Mouse (Mus musculus): ENCODE data around the gene Naa25. TPM values are rescaled to one million over a fixed set of nuclear protein-coding genes. Genes with fewer than 3 reads are reported as not detected.
A peak's percentile ranks its signal among the peaks of the same experiment; 100 is the strongest.

Gene Naa25
- polyA plus RNA-seq, 1 experiment from 2014 or later = 42.7 TPM

- Histone ChIP-seq H3K9ac (peak overlapping the region; percentile 83), H3K4me2 (peak overlapping the region; percentile 93), H3K9me3 (replicated peaks) (0 out of 2 replicates have a peak, but pooled peaks cover 3% of the 10 kb centered on the region), H3K27ac (0 out of 2 replicates have a peak overlapping the region, but pooled peaks have one; percentile 89), H3K4me3 (peak overlapping the region; percentile 73), H3K4me1 (peaks cover 34% of the 10 kb centered on the region), H3K36me3 (peaks cover 29% of the 10 kb centered on the region), H3K27me3 (replicated peaks) (no peaks in the 10 kb centered on the region)
- no peak for ATAC-seq
- WGBS (ENCODE audit: insufficient replicate concordance) = 61% methylated on average over 10 of the region's 10 CpGs
Observed at GRCm38 (mm10) chr5:121383857-121384756, 13.6 kb upstream of the Naa25 start.

- Histone ChIP-seq H3K27me3 (replicated peaks) (no peaks in the 10 kb centered on the region; the same call in 1 of the 2 replicates), H3K27ac (peak overlapping the region; percentile 89), H3K36me3 (peaks cover 22% of the 10 kb centered on the region), H3K4me2 (peak overlapping the region; percentile 93), H3K4me3 (peak overlapping the region; percentile 73), H3K9me3 (replicated peaks) (0 out of 2 replicates have a peak, but pooled peaks cover 3% of the 10 kb centered on the region), H3K9ac (peak overlapping the region; percentile 83), H3K4me1 (peaks cover 42% of the 10 kb centered on the region)
- WGBS (ENCODE audit: insufficient replicate concordance) = 2% methylated on average over 38 of the region's 47 CpGs
- ATAC-seq = peak; percentile 44
Observed at GRCm38 (mm10) chr5:121384757-121385460, 12.8 kb upstream of the Naa25 start.

- H3K4me2 ChIP-seq = peak within 1 kb of the TSS; percentile 93
- 0 out of 2 replicates have a peak, but pooled peaks cover 3% of the 10 kb centered on the region for H3K9me3 ChIP-seq (replicated peaks)
- peak; percentile 90 for ATAC-seq
- H3K27ac ChIP-seq = peak within 1 kb of the TSS; percentile 89
- peaks cover 17% of the 10 kb centered on the region for H3K36me3 ChIP-seq
- H3K4me3 ChIP-seq = peak within 1 kb of the TSS; percentile 73
- no peaks in the 10 kb centered on the region; the same call in 1 of the 2 replicates for H3K27me3 ChIP-seq (replicated peaks)
- peaks cover 44% of the 10 kb centered on the region for H3K4me1 ChIP-seq
- under 1% methylated on average over 32 of the region's 45 CpGs for WGBS (ENCODE audit: insufficient replicate concordance)
- H3K9ac ChIP-seq = peak within 1 kb of the TSS; percentile 83
Observed at GRCm38 (mm10) chr5:121385461-121386119, 12.1 kb upstream of the Naa25 start, which contains the start of gene Trafd1. TSS of gene Trafd1 (minus strand) at chr5:121385632.

- no peak for ATAC-seq
- WGBS (ENCODE audit: insufficient replicate concordance) = 37% methylated on average over 22 of the region's 22 CpGs
- H3K4me3 ChIP-seq = peak overlapping the region; percentile 73
- peaks cover 44% of the 10 kb centered on the region for H3K4me1 ChIP-seq
- H3K9ac ChIP-seq = peak overlapping the region; percentile 83; the same call in 1 of the 2 replicates
- H3K9me3 ChIP-seq (replicated peaks) = no peaks in the 10 kb centered on the region
- H3K4me2 ChIP-seq = peak overlapping the region; percentile 93
- H3K27me3 ChIP-seq (replicated peaks) = no peaks in the 10 kb centered on the region; the same call in 1 of the 2 replicates
- peak overlapping the region; percentile 89 for H3K27ac ChIP-seq
- H3K36me3 ChIP-seq = peaks cover 10% of the 10 kb centered on the region
Observed at GRCm38 (mm10) chr5:121386120-121386909, 11.4 kb upstream of the Naa25 start.

- H3K9ac ChIP-seq = no peak overlapping the region
- H3K27me3 ChIP-seq (replicated peaks) = no peaks in the 10 kb centered on the region; the same call in 1 of the 2 replicates
- no peak overlapping the region for H3K4me3 ChIP-seq
- no peaks in the 10 kb centered on the region for H3K9me3 ChIP-seq (replicated peaks)
- H3K36me3 ChIP-seq = 0 out of 2 replicates have a peak, but pooled peaks cover 4% of the 10 kb centered on the region
- ATAC-seq = no peak
- no peak overlapping the region for H3K27ac ChIP-seq
- 68% methylated on average over 4 of the region's 4 CpGs for WGBS (ENCODE audit: insufficient replicate concordance)
- H3K4me1 ChIP-seq = peaks cover 44% of the 10 kb centered on the region
- H3K4me2 ChIP-seq = no peak overlapping the region
Observed at GRCm38 (mm10) chr5:121387126-121387525, 10.6 kb upstream of the Naa25 start.

- Histone ChIP-seq H3K36me3 (no peaks in the 10 kb centered on the region), H3K27me3 (replicated peaks) (no peaks in the 10 kb centered on the region; the same call in 1 of the 2 replicates), H3K4me1 (peaks cover 38% of the 10 kb centered on the region), H3K9me3 (replicated peaks) (peaks cover under 1% of the 10 kb centered on the region; the same call in 1 of the 2 replicates), H3K4me3 (no peak overlapping the region), H3K27ac (peak overlapping the region; percentile 40; the same call in 1 of the 2 replicates), H3K4me2 (no peak overlapping the region), H3K9ac (peak overlapping the region; percentile 17; the same call in 1 of the 2 replicates)
- no peak for ATAC-seq
- 76% methylated on average over 7 of the region's 7 CpGs for WGBS (ENCODE audit: insufficient replicate concordance)
Observed at GRCm38 (mm10) chr5:121389106-121389505, 8.6 kb upstream of the Naa25 start.

GRCm38 (mm10) chr5:121389691-121390090 is 8.0 kb upstream of the Naa25 start:
- Histone ChIP-seq H3K36me3 (no peaks in the 10 kb centered on the region), H3K27me3 (replicated peaks) (no peaks in the 10 kb centered on the region; the same call in 1 of the 2 replicates), H3K4me1 (peaks cover 32% of the 10 kb centered on the region), H3K4me3 (no peak overlapping the region), H3K9ac (peak overlapping the region; percentile 17; the same call in 1 of the 2 replicates), H3K27ac (no peak overlapping the region), H3K4me2 (no peak overlapping the region), H3K9me3 (replicated peaks) (peaks cover 5% of the 10 kb centered on the region; the same call in 1 of the 2 replicates)
- no peak for ATAC-seq

- WGBS (ENCODE audit: insufficient replicate concordance) = 49% methylated on average over 16 of the region's 16 CpGs
- Histone ChIP-seq H3K4me3 (no peak overlapping the region), H3K9me3 (replicated peaks) (peaks cover 5% of the 10 kb centered on the region; the same call in 1 of the 2 replicates), H3K27ac (no peak overlapping the region), H3K4me2 (no peak overlapping the region), H3K4me1 (peaks cover 24% of the 10 kb centered on the region), H3K9ac (no peak overlapping the region), H3K36me3 (no peaks in the 10 kb centered on the region), H3K27me3 (replicated peaks) (no peaks in the 10 kb centered on the region; the same call in 1 of the 2 replicates)
- ATAC-seq = no peak
Observed at GRCm38 (mm10) chr5:121392667-121393380, 4.9 kb upstream of the Naa25 start.

- no peak for ATAC-seq
- 76% methylated on average over 3 of the region's 3 CpGs for WGBS (ENCODE audit: insufficient replicate concordance)
- no peaks in the 10 kb centered on the region; the same call in 1 of the 2 replicates for H3K27me3 ChIP-seq (replicated peaks)
- no peaks in the 10 kb centered on the region for H3K36me3 ChIP-seq
- H3K4me2 ChIP-seq = no peak overlapping the region
- peaks cover 24% of the 10 kb centered on the region for H3K4me1 ChIP-seq
- H3K9me3 ChIP-seq (replicated peaks) = peaks cover 5% of the 10 kb centered on the region; the same call in 1 of the 2 replicates
- H3K4me3 ChIP-seq = no peak overlapping the region
- H3K9ac ChIP-seq = no peak overlapping the region
- no peak overlapping the region for H3K27ac ChIP-seq
Observed at GRCm38 (mm10) chr5:121393402-121393801, 4.3 kb upstream of the Naa25 start.

GRCm38 (mm10) chr5:121395621-121396020 is 2.1 kb upstream of the Naa25 start:
- peaks cover 8% of the 10 kb centered on the region for H3K36me3 ChIP-seq
- H3K4me3 ChIP-seq = no peak overlapping the region
- ATAC-seq = no peak
- peaks cover 5% of the 10 kb centered on the region; the same call in 1 of the 2 replicates for H3K9me3 ChIP-seq (replicated peaks)
- H3K9ac ChIP-seq = no peak overlapping the region
- no peak overlapping the region for H3K27ac ChIP-seq
- peaks cover 33% of the 10 kb centered on the region for H3K4me1 ChIP-seq
- no peaks in the 10 kb centered on the region for H3K27me3 ChIP-seq (replicated peaks)
- no peak overlapping the region for H3K4me2 ChIP-seq
- WGBS (ENCODE audit: insufficient replicate concordance) = 74% methylated on average over 5 of the region's 5 CpGs

Data from liver, embryonic 12.5 days (tissue).